Mouse (Mus musculus): ENCODE data around the gene Siah1b.

GRCm38 (mm10) chrX:164113744-164114143 is 37.5 kb upstream of the Siah1b start:
- TF ChIP-seq CTCF (IDR thresholded peaks at IDR 0.05; ENCODE audit: borderline replicate concordance, control insufficient read depth, extremely low read depth, insufficient read depth, low read length, poor library complexity) (no peak), POLR2A (IDR thresholded peaks at IDR 0.05; ENCODE audit: control insufficient read depth, extremely low read depth, insufficient read depth, low read length, poor library complexity) (no peak)

All from thymus, adult 2 months (tissue).